Mouse (Mus musculus) urinary bladder, adult 2 months (tissue): ENCODE measurements around the gene Camsap1. TPM values are rescaled to one million over a fixed set of nuclear protein-coding genes. Genes with fewer than 3 reads are reported as not detected.
A peak's percentile ranks its signal among the peaks of the same experiment; 100 is the strongest.

Source experiments
- DNase-seq: peaks from one replicate; pipeline ENCODE4 v3.0.0; 2022; ENCODE audit warnings: low spot score
- polyA plus RNA-seq: library from polyadenylated mRNA; depleted of rRNA; stranded (reverse); fragments of >200 nt; gene quantifications from 2 replicates; pipeline ENCODE4 v1.2.3, GENCODE M21; 2012; rRNA removed

The Camsap1 gene
- 7.4 and 12.4 TPM in 2 replicates for polyA plus RNA-seq

- DNase-seq = peak; percentile 96
These were observed at the start of gene Camsap1 for GRCm38 (mm10) chr2:25983159-25983907. Gene Camsap1, minus strand, starts transcription at chr2:25983282.

DNA sequence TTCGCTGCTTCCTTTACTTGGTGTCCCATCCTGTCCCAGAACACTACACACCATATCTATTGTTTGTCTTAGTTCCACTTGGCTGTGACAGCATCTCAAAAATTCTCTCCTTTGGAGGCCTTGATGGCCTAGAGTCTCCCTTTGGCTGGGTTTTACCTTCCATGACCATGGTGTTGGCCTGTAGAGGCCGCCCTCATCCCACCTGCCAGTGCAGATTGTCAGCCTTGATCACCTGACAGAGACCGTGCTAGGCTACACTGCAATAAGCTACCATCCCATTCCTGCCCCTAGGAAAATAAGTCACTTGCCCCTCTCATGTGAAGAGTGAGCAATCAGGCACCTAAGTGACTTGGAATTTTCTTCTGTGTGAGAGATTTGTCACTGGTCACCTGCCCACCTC, 47.2 kb upstream of the Camsap1 start:
- no peak for DNase-seq

- no peak for DNase-seq
These were observed 41.3 kb upstream of the Camsap1 start for GRCm38 (mm10) chr2:26024138-26025075.

GRCm38 (mm10) chr2:26022626-26023025, 39.5 kb upstream of the Camsap1 start:
- no peak for DNase-seq

GRCm38 (mm10) chr2:26022258-26022565, 39.1 kb upstream of the Camsap1 start:
- DNase-seq = no peak

- DNase-seq = peak; percentile 79
These were observed 38.6 kb upstream of the Camsap1 start, which contains the start of gene Ubac1 for GRCm38 (mm10) chr2:26021561-26022257. Gene Ubac1, minus strand, starts transcription at chr2:26021747.

GRCm38 (mm10) chr2:26020714-26021560, 37.9 kb upstream of the Camsap1 start:
- peak; percentile 43 for DNase-seq

DNA sequence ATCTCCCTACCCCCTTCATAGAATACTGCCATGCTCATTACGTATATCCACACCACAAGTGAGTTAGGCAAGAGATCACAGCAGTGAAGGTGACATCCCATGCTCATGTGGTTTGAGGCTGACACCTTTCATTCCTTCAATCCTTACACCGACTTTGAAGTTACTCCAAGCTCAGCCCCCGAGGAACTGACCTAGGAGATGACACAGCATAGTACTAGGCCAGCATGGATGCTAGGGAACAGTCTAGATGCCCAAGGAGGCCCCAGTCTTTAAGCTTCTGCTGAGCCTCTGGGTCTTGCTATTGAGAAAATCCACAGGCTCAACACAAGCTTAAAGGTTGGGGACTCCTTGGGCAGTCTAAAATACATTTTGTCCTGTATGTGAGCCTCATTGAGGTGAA, 36.8 kb upstream of the Camsap1 start:
- no peak for DNase-seq

GRCm38 (mm10) chr2:26017326-26017725, 34.2 kb upstream of the Camsap1 start:
- no peak for DNase-seq

DNA sequence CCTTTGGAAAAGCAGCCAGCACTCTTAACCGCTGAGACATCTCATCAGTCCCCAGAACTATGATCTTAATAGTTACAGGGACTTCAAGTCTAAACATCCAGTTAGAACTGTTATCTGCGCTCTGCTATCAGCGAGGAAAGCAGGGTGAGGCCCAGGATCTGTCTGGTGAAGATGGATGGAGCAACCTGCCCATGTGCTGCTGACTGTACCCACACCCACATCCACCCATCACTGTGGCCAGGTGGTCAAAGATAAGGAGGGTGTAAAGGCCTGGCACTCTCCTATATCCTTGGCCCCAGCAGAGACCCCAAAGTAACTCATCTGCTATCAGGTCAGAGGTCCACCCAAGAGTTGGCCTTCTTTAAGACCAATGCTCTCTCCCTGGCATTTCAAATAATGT, 30.6 kb upstream of the Camsap1 start:
- DNase-seq = no peak

DNA sequence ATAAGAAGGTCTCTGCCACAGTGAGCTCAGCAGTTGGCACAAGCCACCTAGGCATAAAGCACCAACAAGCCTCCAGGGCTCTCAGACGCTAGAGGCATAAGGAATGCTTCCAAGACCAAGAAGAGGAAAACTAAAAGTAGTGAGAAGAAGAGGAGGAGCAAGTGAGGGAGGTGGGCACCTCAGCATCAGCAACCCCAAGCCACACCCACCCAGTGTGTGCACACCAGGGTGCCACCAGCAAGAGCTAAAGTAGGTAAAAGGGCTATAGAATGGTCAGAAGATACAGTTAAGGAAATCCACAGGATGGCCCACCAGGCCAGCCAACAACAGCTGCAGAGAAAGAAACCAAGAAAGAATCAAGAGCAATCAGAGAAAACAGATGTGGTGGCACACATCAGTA, 28.3 kb upstream of the Camsap1 start:
- no peak for DNase-seq

- DNase-seq = no peak
These were observed 18.9 kb upstream of the Camsap1 start for GRCm38 (mm10) chr2:26002001-26002400.

DNA sequence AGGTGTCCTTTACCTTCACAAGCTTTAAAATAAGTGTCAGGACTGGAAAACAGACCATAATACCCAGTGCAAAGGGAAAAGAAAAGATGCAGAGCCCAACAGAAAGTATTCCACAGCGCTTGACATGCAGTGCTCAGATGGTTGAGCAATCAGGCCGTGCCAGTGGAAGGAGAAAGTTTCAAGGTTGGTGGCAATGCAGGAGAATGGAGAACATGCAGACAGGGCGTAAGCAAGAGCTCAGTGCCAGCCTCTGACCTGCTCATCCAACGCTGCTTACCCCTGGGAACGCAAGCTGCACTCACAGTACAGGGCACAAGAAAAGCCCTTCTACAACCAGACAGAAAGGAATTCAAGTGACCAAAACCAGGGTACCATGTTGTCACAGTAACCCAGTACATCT, 18.1 kb upstream of the Camsap1 start:
- DNase-seq = no peak

GRCm38 (mm10) chr2:25997716-25998115, 14.6 kb upstream of the Camsap1 start:
- DNase-seq = no peak

- no peak for DNase-seq
These were observed 11.7 kb upstream of the Camsap1 start for GRCm38 (mm10) chr2:25994791-25995190.

DNA sequence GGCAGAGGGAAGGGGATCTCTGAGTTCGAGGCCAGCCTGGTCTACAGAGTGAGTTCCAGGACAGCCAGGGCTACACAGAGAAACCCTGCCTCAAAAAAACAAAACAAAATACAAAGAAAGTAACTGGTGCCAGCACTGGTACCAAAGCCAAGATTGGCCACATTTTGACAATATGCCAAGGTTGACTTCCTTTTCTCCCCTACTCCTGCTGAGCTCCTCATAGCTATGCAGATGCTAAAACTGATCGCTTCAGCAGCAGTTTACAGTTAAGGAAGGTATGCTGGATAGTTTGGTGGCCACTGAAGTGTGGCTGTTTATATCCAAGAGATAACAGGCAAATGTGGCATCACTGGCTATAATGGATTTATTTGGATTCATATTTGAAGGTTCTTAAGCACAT, 9.2 kb upstream of the Camsap1 start:
- no peak for DNase-seq

GRCm38 (mm10) chr2:25989651-25990050, 6.6 kb upstream of the Camsap1 start:
- DNase-seq = no peak

GRCm38 (mm10) chr2:25987817-25988216, 4.7 kb upstream of the Camsap1 start:
- no peak for DNase-seq

DNA sequence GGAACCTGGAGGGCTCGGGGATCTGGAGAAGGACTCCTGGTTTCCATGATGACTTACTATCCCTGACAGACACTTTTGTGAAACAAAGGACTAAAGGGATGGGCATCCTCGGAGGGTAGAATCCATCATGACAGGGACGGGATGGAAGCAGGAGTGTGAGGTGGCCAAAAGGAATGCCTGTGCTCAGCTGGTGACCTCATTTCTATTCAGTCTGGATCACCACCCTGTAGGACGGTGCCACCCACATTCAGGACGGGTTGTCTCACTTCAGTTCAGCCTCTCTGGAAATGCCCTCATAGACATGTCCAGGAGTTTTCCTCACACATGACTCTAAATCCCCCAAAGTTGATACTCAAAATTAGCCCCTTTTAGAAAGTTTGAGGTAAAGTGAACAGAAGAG, 3.5 kb upstream of the Camsap1 start:
- DNase-seq = no peak

DNA sequence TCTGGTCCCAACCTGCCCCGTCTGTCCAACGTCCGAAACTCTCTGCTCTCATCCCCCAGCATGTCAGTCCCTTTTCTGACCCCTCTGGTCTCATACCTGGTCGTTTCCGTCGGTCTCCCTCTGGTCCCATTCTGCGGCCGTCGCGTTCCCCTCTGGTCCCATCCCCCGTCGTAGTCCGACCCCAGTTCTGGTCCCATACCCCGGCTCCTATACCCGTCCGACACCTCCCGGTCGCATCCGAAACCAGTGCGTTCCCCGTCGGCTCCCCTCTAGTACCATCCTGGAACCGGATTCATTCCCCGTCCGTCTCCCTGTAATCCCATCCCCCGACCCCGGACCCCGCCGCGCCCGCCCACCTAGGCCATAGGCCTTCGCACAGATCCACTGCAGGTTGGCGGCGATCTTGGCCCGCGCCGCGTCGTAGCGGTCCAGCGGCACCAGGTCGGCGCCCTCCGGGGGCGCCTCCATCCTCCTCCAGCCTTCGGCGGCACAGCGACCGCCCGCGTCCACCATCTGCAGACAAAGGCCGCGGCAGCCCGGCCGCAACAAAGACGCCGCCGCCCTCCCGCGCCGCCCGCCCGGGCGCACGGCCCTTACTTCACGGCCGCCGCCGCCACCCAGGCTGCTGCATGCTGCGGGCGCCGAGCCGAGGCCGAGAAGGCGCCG, 523 bp downstream of the Camsap1 start:
- peak; percentile 31 for DNase-seq

GRCm38 (mm10) chr2:25982052-25982425, 1.0 kb downstream of the Camsap1 start:
- DNase-seq = peak; percentile 49
